Mouse (Mus musculus) CH12.LX (cell line): ENCODE data around the gene Hist2h2aa2. TPM values are rescaled to one million over a fixed set of nuclear protein-coding genes. Genes with fewer than 3 reads are reported as not detected.

ENCODE experiments used
- DNase-seq: peaks from one replicate; pipeline ENCODE4 v3.0.0-alpha.2; 2013; ENCODE audit errors: extremely low read depth
- H3K27ac ChIP-seq: 2 replicates; pipeline ENCODE4 v1.5.1; 2012; ENCODE audit warnings: low read depth, mild to moderate bottlenecking, control low read depth, moderate library complexity; ENCODE audit not compliant: insufficient read depth
- H3K27me3 ChIP-seq: replicated peaks from 2 replicates; pipeline ENCODE3; 2012; ENCODE audit warnings: inconsistent platforms
- H3K36me3 ChIP-seq, 2 experiments: replicated peaks in 1 of 2; 2 replicates each; pipeline versions ENCODE3 to v1.6.1; 2012; ENCODE audit warnings: inconsistent platforms in 1 of 2, low read length in 1 of 2, mild to moderate bottlenecking in 1 of 2, mixed read lengths in 1 of 2, moderate library complexity in 1 of 2; ENCODE audit not compliant: control insufficient read depth in 1 of 2, insufficient read depth in 1 of 2
- H3K4me1 ChIP-seq, 2 experiments: 2 replicates each; pipeline ENCODE4 v1.6.1; 2012; ENCODE audit warnings: inconsistent platforms in 1 of 2, moderate library complexity in 1 of 2; ENCODE audit not compliant: insufficient read depth in 2 of 2, control insufficient read depth in 1 of 2
- H3K4me2 ChIP-seq: 2 replicates; pipeline ENCODE4 v1.6.1; 2012; ENCODE audit warnings: low read depth, mild to moderate bottlenecking, control low read depth; ENCODE audit not compliant: poor library complexity, insufficient read depth, severe bottlenecking
- H3K4me3 ChIP-seq, 3 experiments: fragments of 150-350 bp in 1 of 3; sonication (generic) in 1 of 3; replicated peaks in 1 of 3; 2 replicates each; pipeline versions ENCODE3 to v1.5.1; 2011 to 2012; ENCODE audit warnings: low read depth in 2 of 3, low read length in 2 of 3, mild to moderate bottlenecking in 2 of 3, moderate library complexity in 2 of 3, control low read depth in 1 of 3, improper control_type of control experiment in 1 of 3, inconsistent platforms in 1 of 3, mixed read lengths in 1 of 3; ENCODE audit not compliant: poor library complexity in 1 of 3
- H3K79me2 ChIP-seq: replicated peaks from 2 replicates; pipeline ENCODE4 v1.6.1; 2012; ENCODE audit warnings: mild to moderate bottlenecking, moderate library complexity; ENCODE audit not compliant: control insufficient read depth, poor library complexity, insufficient read depth, severe bottlenecking; ENCODE audit errors: extremely low read depth
- H3K9ac ChIP-seq: 2 replicates; pipeline ENCODE4 v1.6.1; 2012; ENCODE audit warnings: low read depth, mild to moderate bottlenecking, control low read depth, moderate library complexity; ENCODE audit not compliant: insufficient read depth
- H3K9me3 ChIP-seq: replicated peaks from 2 replicates; pipeline ENCODE3; 2012; ENCODE audit warnings: low read length, inconsistent platforms, mixed read lengths
- BHLHE40 ChIP-seq: IDR thresholded peaks from 2 replicates; pipeline ENCODE4 v1.6.1; 2011; ENCODE audit warnings: mild to moderate bottlenecking, low read depth, low read length, improper control_type of control experiment
- CHD1 ChIP-seq: IDR thresholded peaks from 2 replicates; pipeline ENCODE4 v1.6.1; 2012; ENCODE audit warnings: low read depth, low read length, improper control_type of control experiment, inconsistent platforms
- CHD2 ChIP-seq: IDR thresholded peaks from 2 replicates; pipeline ENCODE4 v1.6.1; 2011; ENCODE audit warnings: low read length, improper control_type of control experiment
- CTCF ChIP-seq, 2 experiments: IDR thresholded peaks in 1 of 2; conservative IDR thresholded peaks in 1 of 2; 2 replicates each; pipeline ENCODE4 v1.5.1; 2011 to 2012; ENCODE audit warnings: low read depth in 2 of 2, low read length in 2 of 2, improper control_type of control experiment in 1 of 2, inconsistent platforms in 1 of 2, mild to moderate bottlenecking in 1 of 2, moderate library complexity in 1 of 2
- E2F4 ChIP-seq: IDR thresholded peaks from 2 replicates; pipeline ENCODE4 v1.6.1; 2011; ENCODE audit warnings: low read depth, low read length, improper control_type of control experiment; ENCODE audit not compliant: insufficient replicate concordance
- ELF1 ChIP-seq: IDR thresholded peaks from 2 replicates; pipeline ENCODE4 v1.6.1; 2014; ENCODE audit warnings: low read depth, mild to moderate bottlenecking, inconsistent platforms, low read length, improper control_type of control experiment
- EP300 ChIP-seq: IDR thresholded peaks from 2 replicates; pipeline ENCODE4 v1.6.1; 2011; ENCODE audit warnings: low read length, improper control_type of control experiment
- ETS1 ChIP-seq: conservative IDR thresholded peaks from 2 replicates; pipeline ENCODE4 v1.6.1; 2012; ENCODE audit warnings: low read depth, mild to moderate bottlenecking, inconsistent platforms, low read length, improper control_type of control experiment, moderate library complexity
- GABPA ChIP-seq: IDR thresholded peaks from 2 replicates; pipeline ENCODE4 v1.6.1; 2012; ENCODE audit warnings: low read depth, low read length, improper control_type of control experiment, inconsistent platforms; ENCODE audit not compliant: insufficient replicate concordance
- HCFC1 ChIP-seq: IDR thresholded peaks from 2 replicates; pipeline ENCODE4 v1.6.1; 2012; ENCODE audit warnings: low read depth, mild to moderate bottlenecking, inconsistent platforms, low read length, improper control_type of control experiment
- IRF4 ChIP-seq: IDR thresholded peaks from 2 replicates; pipeline ENCODE4 v1.6.1; 2014; ENCODE audit warnings: low read depth, mild to moderate bottlenecking, inconsistent platforms, low read length, improper control_type of control experiment
- JUN ChIP-seq: IDR thresholded peaks from 2 replicates; pipeline ENCODE4 v1.6.1; 2011; ENCODE audit warnings: low read depth, mild to moderate bottlenecking, low read length, improper control_type of control experiment, moderate library complexity; ENCODE audit not compliant: insufficient read depth
- JUND ChIP-seq: conservative IDR thresholded peaks from 2 replicates; pipeline ENCODE4 v1.6.1; 2011; ENCODE audit warnings: low read depth, low read length, improper control_type of control experiment
- KAT2A ChIP-seq: IDR thresholded peaks from 2 replicates; pipeline ENCODE4 v1.6.1; 2012; ENCODE audit warnings: low read length, improper control_type of control experiment, inconsistent platforms; ENCODE audit not compliant: insufficient replicate concordance
- MAFK ChIP-seq: IDR thresholded peaks from 2 replicates; pipeline ENCODE4 v1.6.1; 2011; ENCODE audit warnings: low read length, improper control_type of control experiment; ENCODE audit not compliant: insufficient replicate concordance
- MAX ChIP-seq: IDR thresholded peaks from 2 replicates; pipeline ENCODE4 v1.6.1; 2011; ENCODE audit warnings: low read length, improper control_type of control experiment
- MAZ ChIP-seq: IDR thresholded peaks from 2 replicates; pipeline ENCODE4 v1.6.1; 2012; ENCODE audit warnings: low read depth, mild to moderate bottlenecking, inconsistent platforms, low read length, improper control_type of control experiment, moderate library complexity
- MEF2A ChIP-seq: IDR thresholded peaks from 2 replicates; pipeline ENCODE4 v1.6.1; 2014; ENCODE audit warnings: low read depth, mild to moderate bottlenecking, inconsistent platforms, low read length, improper control_type of control experiment, borderline replicate concordance
- MXI1 ChIP-seq: IDR thresholded peaks from 2 replicates; pipeline ENCODE4 v1.6.1; 2011; ENCODE audit warnings: mild to moderate bottlenecking, low read depth, low read length, improper control_type of control experiment
- MYC ChIP-seq: IDR thresholded peaks from 2 replicates; pipeline ENCODE4 v1.6.1; 2011; ENCODE audit warnings: low read depth, mild to moderate bottlenecking, improper control_type of control experiment, low read length
- NELFE ChIP-seq: IDR thresholded peaks from 2 replicates; pipeline ENCODE4 v1.6.1; 2011; ENCODE audit warnings: low read depth, low read length, improper control_type of control experiment
- NRF1 ChIP-seq: IDR thresholded peaks from 2 replicates; pipeline ENCODE4 v1.6.1; 2014; ENCODE audit warnings: low read depth, mild to moderate bottlenecking, inconsistent platforms, low read length, improper control_type of control experiment, moderate library complexity
- PAX5 ChIP-seq: IDR thresholded peaks from 2 replicates; pipeline ENCODE4 v1.6.1; 2012; ENCODE audit warnings: low read length, inconsistent platforms, mixed read lengths
- POLR2A ChIP-seq: IDR thresholded peaks from 2 replicates; pipeline ENCODE4 v1.6.1; 2011; ENCODE audit warnings: low read depth, mild to moderate bottlenecking, improper control_type of control experiment, low read length
- POLR2AphosphoS2 ChIP-seq: IDR thresholded peaks from 2 replicates; pipeline ENCODE4 v1.6.1; 2011; ENCODE audit warnings: low read depth, low read length, improper control_type of control experiment
- RAD21 ChIP-seq: IDR thresholded peaks from 2 replicates; pipeline ENCODE4 v1.6.1; 2011; ENCODE audit warnings: low read depth, mild to moderate bottlenecking, low read length, improper control_type of control experiment, moderate library complexity
- RCOR1 ChIP-seq: conservative IDR thresholded peaks from 2 replicates; pipeline ENCODE4 v1.6.1; 2012; ENCODE audit warnings: low read depth, mild to moderate bottlenecking, inconsistent platforms, low read length, improper control_type of control experiment
- SIN3A ChIP-seq: IDR thresholded peaks from 2 replicates; pipeline ENCODE4 v1.6.1; 2012; ENCODE audit warnings: low read length, improper control_type of control experiment, inconsistent platforms
- SMC3 ChIP-seq: IDR thresholded peaks from 2 replicates; pipeline ENCODE4 v1.6.1; 2011; ENCODE audit warnings: low read depth, low read length, improper control_type of control experiment
- TBP ChIP-seq: conservative IDR thresholded peaks from 2 replicates; pipeline ENCODE4 v1.6.1; 2011; ENCODE audit warnings: low read depth, low read length, improper control_type of control experiment
- TCF12 ChIP-seq: IDR thresholded peaks from 2 replicates; pipeline ENCODE4 v1.6.1; 2014; ENCODE audit warnings: low read depth, mild to moderate bottlenecking, inconsistent platforms, low read length, improper control_type of control experiment
- UBTF ChIP-seq: IDR thresholded peaks from 2 replicates; pipeline ENCODE4 v1.6.1; 2012; ENCODE audit warnings: low read depth, mild to moderate bottlenecking, inconsistent platforms, low read length, improper control_type of control experiment, moderate library complexity
- USF1 ChIP-seq: IDR thresholded peaks from 2 replicates; pipeline ENCODE4 v1.6.1; 2014; ENCODE audit warnings: low read depth, mild to moderate bottlenecking, inconsistent platforms, low read length, improper control_type of control experiment
- USF2 ChIP-seq: conservative IDR thresholded peaks from 2 replicates; pipeline ENCODE4 v1.6.1; 2011; ENCODE audit warnings: low read depth, low read length, improper control_type of control experiment
- ZC3H11A ChIP-seq: IDR thresholded peaks from 2 replicates; pipeline ENCODE4 v1.6.1; 2012; ENCODE audit warnings: low read depth, mild to moderate bottlenecking, inconsistent platforms, low read length, improper control_type of control experiment
- ZKSCAN1 ChIP-seq: IDR thresholded peaks from 2 replicates; pipeline ENCODE4 v1.6.1; 2012; ENCODE audit warnings: low read depth, inconsistent platforms, low read length, improper control_type of control experiment, borderline replicate concordance
- ZMIZ1 ChIP-seq: IDR thresholded peaks from 2 replicates; pipeline ENCODE4 v1.6.1; 2012; ENCODE audit warnings: low read depth, mild to moderate bottlenecking, inconsistent platforms, low read length, improper control_type of control experiment
- ZNF384 ChIP-seq: IDR thresholded peaks from 2 replicates; pipeline ENCODE4 v1.6.1; 2012; ENCODE audit warnings: low read depth, low read length, improper control_type of control experiment, inconsistent platforms
- dilution Hi-C: fragments of 300-500 bp; cut with MboI; formaldehyde crosslinking; loops from 2 replicates; pipeline ENCODE4 v1.14.3; 2020; ENCODE audit warnings: low sequenced_read_pairs; ENCODE audit not compliant: extremely low pct_unique_long_range_greater_than_20kb, extremely low pct_ligation_motif_present
- in situ Hi-C: fragments of 300-500 bp; cut with MboI; formaldehyde crosslinking; loops from 3 replicates; pipeline ENCODE4 v1.14.3; 2019; ENCODE audit warnings: low sequenced_read_pairs, low pct_ligation_motif_present, low pct_unique_long_range_greater_than_20kb, mixed read lengths
- polyA plus RNA-seq: library from polyadenylated mRNA; unstranded; fragments of >175 nt; gene quantifications from 2 replicates; pipeline ENCODE4 v1.2.1, GENCODE M21; 2012; ENCODE audit warnings: low read depth; ENCODE audit not compliant: insufficient read length
- total RNA-seq, 2 experiments: library from RNA; depleted of rRNA; stranded (reverse); fragments of 300-350 nt in 1 of 2; fragments of >200 nt in 1 of 2; gene quantifications; 2 replicates each; pipeline ENCODE4 v1.2.3; 2012 to 2014

Gene Hist2h2aa2
- total and polyA plus RNA-seq, 3 experiments = 2.7 to 5,136 TPM; not detected in 1

- DNase-seq = peak; percentile 54
- Histone ChIP-seq H3K9me3 (no peaks in the 10 kb centered on the region), H3K4me1 (peaks cover 10 to 36% of the 10 kb centered on the region in 2 experiments), H3K27ac (peak overlapping the region; percentile 95), H3K4me2 (peak overlapping the region; percentile 59), H3K9ac (peak overlapping the region; percentile 87), H3K27me3 (no peaks in the 10 kb centered on the region), H3K36me3 (no peaks in the 10 kb centered on the region), H3K79me2 (no peaks in the 10 kb centered on the region), H3K4me3 (peak overlapping the region; percentile 65 to 73 (median 66))
- dilution Hi-C loops = no loop called here
- no peak for TF ChIP-seq RCOR1
- TF ChIP-seq HCFC1 = no peak; the same call in 1 of the 2 replicates
- no peak; the same call in 1 of the 2 replicates for TF ChIP-seq POLR2A
- peak; percentile 54 for TF ChIP-seq MAX
- no peak for TF ChIP-seq MAFK
- 0 out of 2 replicates have a peak, but pooled peaks have one; percentile 5 for TF ChIP-seq JUND
- TF ChIP-seq ZKSCAN1 = no peak
- TF ChIP-seq RAD21 = no peak
- TF ChIP-seq JUN = no peak
- peak; percentile 92 for TF ChIP-seq MXI1
- TF ChIP-seq NELFE = peak; percentile 53; the same call in 1 of the 2 replicates
- no peak for TF ChIP-seq PAX5
- no peak for TF ChIP-seq KAT2A
- TF ChIP-seq BHLHE40 = no peak
- TF ChIP-seq GABPA = no peak
- TF ChIP-seq MYC = peak; percentile 84
- TF ChIP-seq UBTF = no peak
- no peak for TF ChIP-seq EP300
- no peak for TF ChIP-seq MAZ
- no peak for TF ChIP-seq MEF2A
- no peak for TF ChIP-seq CHD2
- TF ChIP-seq ZC3H11A = no peak
- no peak for TF ChIP-seq POLR2AphosphoS2
- no peak for TF ChIP-seq NRF1
- peak; percentile 52; the same call in 1 of the 2 replicates for TF ChIP-seq SIN3A
- TF ChIP-seq CHD1 = peak; percentile 81; the same call in 1 of the 2 replicates
- TF ChIP-seq SMC3 = no peak
- TF ChIP-seq TBP = peak; percentile 58; the same call in 1 of the 2 replicates
- TF ChIP-seq ZMIZ1 = peak; percentile 47; the same call in 1 of the 2 replicates
- TF ChIP-seq E2F4 = no peak
- TF ChIP-seq CTCF (conservative IDR thresholded peaks at IDR 0.05 in 1 of 2, IDR thresholded peaks at IDR 0.05 in 1 of 2; ENCODE audit: low read depth in 2 of 2, low read length in 2 of 2) = no peak
- TF ChIP-seq TCF12 = peak; percentile 55
- TF ChIP-seq ELF1 = no peak
- TF ChIP-seq ETS1 = no peak
- no peak for TF ChIP-seq ZNF384
- TF ChIP-seq IRF4 = peak; percentile 37; the same call in 1 of the 2 replicates
- TF ChIP-seq USF1 = no peak
- TF ChIP-seq USF2 = no peak
- in situ Hi-C loops = no loop called here
These were observed 4.0 kb upstream of the Hist2h2aa2 start for GRCm38 (mm10) chr3:96243921-96244572.
